Mouse (Mus musculus): Measurements from ENCODE around the gene Allc. TPM values are rescaled to one million over a fixed set of nuclear protein-coding genes. Genes with fewer than 3 reads are reported as not detected.

The Allc gene
- polyA plus RNA-seq (2014; fragmentation: Nextera tagmentation; extraction: Ambion mirVana), result not detected in 2 replicates

GRCm38 (mm10) chr12:28582423-28582822 lies at the start of gene Allc:
Gene Allc, minus strand, starts transcription at chr12:28582523.
- no peak for DNase-seq (ENCODE audit: low spot score)
- H3K27ac ChIP-seq (ENCODE audit: low read depth, low read length), result no peak within 1 kb of the TSS
- H3K9ac ChIP-seq (ENCODE audit: low read length), result no peak within 1 kb of the TSS
- H3K4me2 ChIP-seq (ENCODE audit: low read length), result no peak within 1 kb of the TSS
- ATAC-seq, result no peak
- no peak within 1 kb of the TSS for H3K4me3 ChIP-seq (ENCODE audit: low read depth, low read length)
- 90% methylated on average over 8 of the region's 8 CpGs for WGBS
- no peaks in the 10 kb centered on the region for H3K9me3 ChIP-seq (replicated peaks; ENCODE audit: control insufficient read depth, low read length)
- H3K4me1 ChIP-seq (ENCODE audit: control insufficient read depth, insufficient read depth, low read length), result no peaks in the 10 kb centered on the region
- H3K36me3 ChIP-seq (ENCODE audit: control insufficient read depth, insufficient read depth, low read length), result no peaks in the 10 kb centered on the region
- H3K27me3 ChIP-seq (replicated peaks; ENCODE audit: control insufficient read depth, insufficient read depth, low read length), result no peaks in the 10 kb centered on the region

- no peak overlapping the region for H3K9ac ChIP-seq (ENCODE audit: low read length)
- peaks cover 56% of the 10 kb centered on the region for H3K36me3 ChIP-seq (ENCODE audit: control insufficient read depth, insufficient read depth, low read length)
- DNase-seq (ENCODE audit: low spot score) (no peak), ATAC-seq (no peak)
- no peak overlapping the region for H3K4me3 ChIP-seq (ENCODE audit: low read depth, low read length)
- no peak overlapping the region for H3K27ac ChIP-seq (ENCODE audit: low read depth, low read length)
- H3K9me3 ChIP-seq (replicated peaks; ENCODE audit: control insufficient read depth, low read length), result no peaks in the 10 kb centered on the region
- no peaks in the 10 kb centered on the region for H3K4me1 ChIP-seq (ENCODE audit: control insufficient read depth, insufficient read depth, low read length)
- H3K27me3 ChIP-seq (replicated peaks; ENCODE audit: control insufficient read depth, insufficient read depth, low read length), result no peaks in the 10 kb centered on the region
- WGBS, result 87% methylated on average over 2 of the region's 2 CpGs
- H3K4me2 ChIP-seq (ENCODE audit: low read length), result no peak overlapping the region
Measured at GRCm38 (mm10) chr12:28628436-28628835, 46.1 kb upstream of the Allc start.

DNA sequence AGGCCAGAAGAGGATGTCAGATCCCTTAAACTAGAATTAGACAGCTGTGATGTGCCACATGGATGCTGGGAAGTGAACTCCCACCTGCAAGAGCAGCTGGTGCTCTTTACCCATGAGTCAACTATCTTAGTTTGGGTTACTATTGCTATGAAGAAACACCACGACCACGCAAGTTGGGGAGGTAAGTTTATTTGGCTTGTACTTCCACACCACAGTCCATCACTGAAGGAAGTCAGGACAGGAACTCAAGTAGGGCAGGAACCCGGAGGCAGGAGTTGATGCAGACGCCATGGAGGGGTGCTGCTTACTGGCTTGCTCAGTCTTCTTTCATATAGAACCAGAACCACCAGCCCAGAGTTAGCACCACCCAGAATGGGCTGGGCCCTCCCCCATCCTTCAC lies 44.8 kb upstream of the Allc start:
- Histone ChIP-seq H3K4me2 (ENCODE audit: low read length) (no peak overlapping the region), H3K27ac (ENCODE audit: low read depth, low read length) (no peak overlapping the region), H3K27me3 (replicated peaks; ENCODE audit: control insufficient read depth, insufficient read depth, low read length) (no peaks in the 10 kb centered on the region), H3K9ac (ENCODE audit: low read length) (no peak overlapping the region), H3K9me3 (replicated peaks; ENCODE audit: control insufficient read depth, low read length) (no peaks in the 10 kb centered on the region), H3K4me1 (ENCODE audit: control insufficient read depth, insufficient read depth, low read length) (peaks cover 3% of the 10 kb centered on the region; the same call in 1 of the 2 replicates), H3K36me3 (ENCODE audit: control insufficient read depth, insufficient read depth, low read length) (peaks cover 42% of the 10 kb centered on the region), H3K4me3 (ENCODE audit: low read depth, low read length) (no peak overlapping the region)
- 78% methylated on average over 4 of the region's 4 CpGs for WGBS
- ATAC-seq (no peak), DNase-seq (ENCODE audit: low spot score) (no peak)

DNA sequence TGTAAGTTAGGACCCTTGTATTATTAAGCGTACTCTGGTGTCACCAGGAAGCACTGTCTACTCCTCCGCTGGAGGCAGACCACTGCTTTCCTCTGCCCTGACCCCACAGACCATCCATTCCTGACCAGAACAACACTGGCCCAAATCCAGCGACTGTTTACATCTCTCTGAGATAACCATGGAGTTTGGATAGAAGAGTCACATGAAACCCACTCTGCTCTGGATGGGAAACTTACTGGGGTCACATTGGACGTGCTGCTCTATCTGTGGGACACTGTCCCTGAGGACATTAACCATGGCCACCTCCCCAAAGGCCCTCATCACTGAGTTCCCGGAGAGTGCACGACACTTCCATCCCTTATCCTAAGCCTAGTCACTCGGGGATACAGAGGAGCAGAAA lies 43.1 kb upstream of the Allc start:
- Histone ChIP-seq H3K4me1 (ENCODE audit: control insufficient read depth, insufficient read depth, low read length) (peaks cover 4% of the 10 kb centered on the region; the same call in 1 of the 2 replicates), H3K27ac (ENCODE audit: low read depth, low read length) (no peak overlapping the region), H3K36me3 (ENCODE audit: control insufficient read depth, insufficient read depth, low read length) (peaks cover 26% of the 10 kb centered on the region), H3K9me3 (replicated peaks; ENCODE audit: control insufficient read depth, low read length) (no peaks in the 10 kb centered on the region), H3K9ac (ENCODE audit: low read length) (no peak overlapping the region), H3K27me3 (replicated peaks; ENCODE audit: control insufficient read depth, insufficient read depth, low read length) (no peaks in the 10 kb centered on the region), H3K4me2 (ENCODE audit: low read length) (no peak overlapping the region), H3K4me3 (ENCODE audit: low read depth, low read length) (no peak overlapping the region)
- WGBS, result 81% methylated on average over 7 of the region's 7 CpGs
- ATAC-seq (no peak), DNase-seq (ENCODE audit: low spot score) (no peak)

DNA sequence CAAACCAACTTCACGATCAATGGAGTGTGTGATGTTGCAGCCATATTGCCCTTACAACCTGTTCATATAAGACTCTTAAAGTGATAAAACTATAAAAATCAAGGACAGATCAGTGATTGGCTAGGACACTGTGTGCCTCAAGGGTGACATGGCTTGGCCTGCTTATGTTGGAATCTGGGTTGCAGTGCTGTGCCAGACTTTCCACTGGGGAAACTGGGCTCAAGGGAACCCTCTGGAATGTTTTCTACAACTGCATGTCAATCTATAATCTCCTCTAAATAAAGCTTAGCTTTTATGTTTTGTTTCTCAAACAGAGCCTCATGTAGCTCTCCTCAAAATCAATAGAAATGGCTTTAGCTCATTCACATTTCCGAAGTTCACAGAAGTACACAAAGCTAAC lies 41.9 kb upstream of the Allc start:
- Histone ChIP-seq H3K9ac (ENCODE audit: low read length) (no peak overlapping the region), H3K9me3 (replicated peaks; ENCODE audit: control insufficient read depth, low read length) (no peaks in the 10 kb centered on the region), H3K27ac (ENCODE audit: low read depth, low read length) (no peak overlapping the region), H3K4me1 (ENCODE audit: control insufficient read depth, insufficient read depth, low read length) (peaks cover 4% of the 10 kb centered on the region; the same call in 1 of the 2 replicates), H3K27me3 (replicated peaks; ENCODE audit: control insufficient read depth, insufficient read depth, low read length) (no peaks in the 10 kb centered on the region), H3K4me3 (ENCODE audit: low read depth, low read length) (no peak overlapping the region), H3K4me2 (ENCODE audit: low read length) (no peak overlapping the region), H3K36me3 (ENCODE audit: control insufficient read depth, insufficient read depth, low read length) (peaks cover 14% of the 10 kb centered on the region)
- 88% methylated on average over 2 of the region's 2 CpGs for WGBS
- ATAC-seq, result no peak
- no peak for DNase-seq (ENCODE audit: low spot score)

DNA sequence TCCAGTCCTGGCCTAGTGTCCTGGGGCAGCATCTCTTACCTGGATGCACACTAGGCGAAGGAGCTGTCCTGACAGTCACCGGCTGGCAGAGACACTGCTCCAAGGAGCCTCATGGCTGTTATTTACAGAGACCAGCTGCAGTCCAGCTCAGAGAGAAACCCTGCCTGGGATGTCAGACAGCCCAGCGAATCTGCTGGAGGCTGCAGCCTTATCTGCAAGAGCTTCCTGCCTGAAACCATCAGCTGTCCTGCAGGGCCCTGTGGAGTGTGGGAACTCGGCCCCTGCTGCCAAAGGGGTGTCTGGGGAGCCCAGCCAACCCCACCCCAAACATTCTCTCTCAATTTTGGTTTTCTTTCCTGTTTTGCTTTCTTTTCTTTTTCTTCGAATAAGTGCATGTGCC lies 40.9 kb upstream of the Allc start, which contains the start of gene Colec11:
Colec11 (minus strand) TSS at position 183 of the 400 bp plus-strand sequence.
- DNase-seq (ENCODE audit: low spot score) (no peak), ATAC-seq (no peak)
- Histone ChIP-seq H3K27ac (ENCODE audit: low read depth, low read length) (no peak within 1 kb of the TSS), H3K27me3 (replicated peaks; ENCODE audit: control insufficient read depth, insufficient read depth, low read length) (no peaks in the 10 kb centered on the region), H3K4me2 (ENCODE audit: low read length) (no peak within 1 kb of the TSS), H3K4me1 (ENCODE audit: control insufficient read depth, insufficient read depth, low read length) (peaks cover 4% of the 10 kb centered on the region; the same call in 1 of the 2 replicates), H3K36me3 (ENCODE audit: control insufficient read depth, insufficient read depth, low read length) (peaks cover 3% of the 10 kb centered on the region), H3K4me3 (ENCODE audit: low read depth, low read length) (no peak within 1 kb of the TSS), H3K9me3 (replicated peaks; ENCODE audit: control insufficient read depth, low read length) (no peaks in the 10 kb centered on the region), H3K9ac (ENCODE audit: low read length) (no peak within 1 kb of the TSS)
- WGBS, result 58% methylated on average over 5 of the region's 5 CpGs

DNA sequence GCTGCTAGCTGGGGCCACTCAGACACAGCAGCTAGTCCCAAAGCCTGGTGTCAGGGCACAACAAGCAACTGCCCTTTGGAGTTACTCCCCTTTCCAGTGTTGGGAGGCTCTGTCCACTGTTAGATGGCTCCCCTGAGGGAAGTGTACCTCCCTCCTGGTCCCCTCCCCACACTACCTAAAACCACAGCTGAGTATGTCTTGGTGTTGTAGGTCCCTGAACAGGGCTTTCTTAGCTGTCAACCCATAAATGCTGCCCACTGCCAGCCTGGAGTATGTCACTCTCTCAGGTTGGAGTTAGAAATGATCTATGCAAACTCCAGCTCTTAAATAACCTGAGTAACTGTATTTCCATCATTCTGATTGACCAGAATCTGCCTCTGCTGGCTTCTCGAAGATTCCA lies 40.3 kb upstream of the Allc start:
- H3K9ac ChIP-seq (ENCODE audit: low read length), result no peak overlapping the region
- H3K27ac ChIP-seq (ENCODE audit: low read depth, low read length), result no peak overlapping the region
- DNase-seq (ENCODE audit: low spot score) (no peak), ATAC-seq (no peak)
- 80% methylated on average over 1 of the region's 1 CpGs for WGBS
- no peak overlapping the region for H3K4me3 ChIP-seq (ENCODE audit: low read depth, low read length)
- H3K4me2 ChIP-seq (ENCODE audit: low read length), result no peak overlapping the region
- H3K27me3 ChIP-seq (replicated peaks; ENCODE audit: control insufficient read depth, insufficient read depth, low read length), result no peaks in the 10 kb centered on the region
- H3K4me1 ChIP-seq (ENCODE audit: control insufficient read depth, insufficient read depth, low read length), result peaks cover 4% of the 10 kb centered on the region; the same call in 1 of the 2 replicates
- H3K9me3 ChIP-seq (replicated peaks; ENCODE audit: control insufficient read depth, low read length), result no peaks in the 10 kb centered on the region
- H3K36me3 ChIP-seq (ENCODE audit: control insufficient read depth, insufficient read depth, low read length), result no peaks in the 10 kb centered on the region

DNA sequence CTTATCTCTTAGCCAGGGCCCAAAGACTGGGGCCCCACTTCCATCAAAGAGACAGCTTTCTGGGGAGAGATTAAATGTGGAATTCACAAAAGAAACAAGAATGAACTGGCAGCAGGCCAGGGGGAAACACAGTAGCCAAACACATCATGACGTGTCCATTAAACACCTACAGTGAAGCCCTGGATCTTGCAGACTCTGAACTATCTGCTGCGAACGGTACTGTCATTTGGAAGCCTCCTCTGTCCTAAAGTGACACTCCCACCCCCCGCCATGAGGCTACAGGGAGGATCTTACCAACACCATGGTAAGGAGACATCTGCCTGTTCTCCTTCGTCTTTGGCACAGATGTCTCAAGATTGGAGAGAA lies 39.8 kb upstream of the Allc start:
- Histone ChIP-seq H3K4me1 (ENCODE audit: control insufficient read depth, insufficient read depth, low read length) (peaks cover 4% of the 10 kb centered on the region; the same call in 1 of the 2 replicates), H3K9me3 (replicated peaks; ENCODE audit: control insufficient read depth, low read length) (no peaks in the 10 kb centered on the region), H3K27me3 (replicated peaks; ENCODE audit: control insufficient read depth, insufficient read depth, low read length) (no peaks in the 10 kb centered on the region), H3K36me3 (ENCODE audit: control insufficient read depth, insufficient read depth, low read length) (no peaks in the 10 kb centered on the region), H3K4me2 (ENCODE audit: low read length) (no peak overlapping the region), H3K27ac (ENCODE audit: low read depth, low read length) (no peak overlapping the region), H3K9ac (ENCODE audit: low read length) (no peak overlapping the region), H3K4me3 (ENCODE audit: low read depth, low read length) (no peak overlapping the region)
- DNase-seq (ENCODE audit: low spot score) (no peak), ATAC-seq (no peak)
- 54% methylated on average over 5 of the region's 5 CpGs for WGBS

GRCm38 (mm10) chr12:28621451-28622166 lies 39.3 kb upstream of the Allc start:
- Histone ChIP-seq H3K9me3 (replicated peaks; ENCODE audit: control insufficient read depth, low read length) (no peaks in the 10 kb centered on the region), H3K4me1 (ENCODE audit: control insufficient read depth, insufficient read depth, low read length) (peaks cover 4% of the 10 kb centered on the region; the same call in 1 of the 2 replicates), H3K4me2 (ENCODE audit: low read length) (no peak overlapping the region), H3K4me3 (ENCODE audit: low read depth, low read length) (no peak overlapping the region), H3K27ac (ENCODE audit: low read depth, low read length) (no peak overlapping the region), H3K9ac (ENCODE audit: low read length) (no peak overlapping the region), H3K36me3 (ENCODE audit: control insufficient read depth, insufficient read depth, low read length) (no peaks in the 10 kb centered on the region), H3K27me3 (replicated peaks; ENCODE audit: control insufficient read depth, insufficient read depth, low read length) (no peaks in the 10 kb centered on the region)
- DNase-seq (ENCODE audit: low spot score), result peak; percentile 23
- WGBS, result 42% methylated on average over 7 of the region's 7 CpGs
- ATAC-seq, result no peak
